Mouse (Mus musculus) left cerebral cortex, adult 6 months (tissue): Measurements from ENCODE around the gene Ube2j2. TPM values are rescaled to one million over a fixed set of nuclear protein-coding genes. Genes with fewer than 3 reads are reported as not detected.

Source experiments
- long read RNA-seq, 2 experiments: library from polyadenylated mRNA; unstranded; transcript quantifications; one replicate each; pipeline ENCODE4 v2.0.0; 2019 to 2020
- polyA plus RNA-seq: library from polyadenylated mRNA; unstranded; fragments of <200 nt; fragmentation: Nextera tagmentation; gene quantifications from 2 replicates; pipeline ENCODE4 v1.2.3, GENCODE M21; 2021

Ube2j2 gene
- polyA plus RNA-seq, result 30.5 and 85.4 TPM in 2 replicates
- long read RNA-seq, experiment 1, transcript Ube2j2-202 (7 exons, 1,309 nt), result minor isoform, 12 of 78 reads
- long read RNA-seq, experiment 1, transcript Ube2j2-201 (8 exons, 3,483 nt), result minor isoform, 8 of 78 reads
- long read RNA-seq, experiment 1, transcript Ube2j2-205 (8 exons, 1,434 nt), result major isoform, 31 of 78 reads
- long read RNA-seq, experiment 1, transcript Ube2j2-203 (8 exons, 1,391 nt), result minor isoform, 5 of 78 reads
- long read RNA-seq, experiment 1, partial matches to known transcripts, result 6 of 78 reads
- long read RNA-seq, experiment 1, other reads (novel, unspliced or antisense), result 13 of 78 reads
- long read RNA-seq, experiment 2, transcript Ube2j2-202 (7 exons, 1,309 nt), result minor isoform, 9 of 39 reads
- long read RNA-seq, experiment 2, transcript Ube2j2-205 (8 exons, 1,434 nt), result major isoform, 12 of 39 reads
- long read RNA-seq, experiment 2, partial matches to known transcripts, result 5 of 39 reads
- long read RNA-seq, experiment 2, other reads (novel, unspliced or antisense), result 6 of 39 reads

DNA sequence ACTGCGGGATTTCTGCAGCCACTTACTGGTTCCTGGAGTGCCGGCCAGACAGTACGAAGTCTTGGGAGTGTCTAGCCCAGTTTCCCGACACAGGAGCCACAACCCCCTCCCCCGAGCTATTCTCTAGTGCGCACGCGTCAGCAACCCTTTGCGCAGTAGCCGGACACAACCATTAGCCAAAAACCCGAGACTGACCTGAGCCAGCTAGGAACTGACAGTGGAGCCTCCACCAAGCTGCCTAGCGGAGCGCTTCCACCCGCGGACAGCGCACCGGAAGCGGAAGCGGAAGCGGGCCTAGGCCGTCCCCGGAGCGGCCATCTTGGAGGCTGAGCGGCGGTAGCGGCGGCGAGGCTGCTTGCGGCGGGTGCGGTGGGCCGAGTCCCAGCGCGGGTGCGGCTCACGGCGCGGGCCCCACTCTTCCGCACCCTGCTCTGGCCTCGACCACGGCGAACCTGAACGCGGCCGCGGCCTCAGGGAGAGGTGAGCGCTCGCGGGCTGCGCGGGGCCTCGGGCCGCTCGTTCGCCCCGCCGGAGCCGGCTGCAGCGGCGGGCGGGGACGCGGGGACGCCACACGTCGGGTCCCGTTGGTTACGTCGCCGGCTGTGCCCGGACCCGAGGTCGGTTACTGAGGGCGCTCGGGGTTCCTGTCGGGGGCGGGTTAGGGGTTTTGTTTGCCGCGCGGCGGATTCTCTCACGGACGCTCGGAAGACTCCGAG is at the start of gene Ube2j2:
Gene Ube2j2, plus strand, starts transcription at position 298 of the 716 bp plus-strand sequence.

DNA sequence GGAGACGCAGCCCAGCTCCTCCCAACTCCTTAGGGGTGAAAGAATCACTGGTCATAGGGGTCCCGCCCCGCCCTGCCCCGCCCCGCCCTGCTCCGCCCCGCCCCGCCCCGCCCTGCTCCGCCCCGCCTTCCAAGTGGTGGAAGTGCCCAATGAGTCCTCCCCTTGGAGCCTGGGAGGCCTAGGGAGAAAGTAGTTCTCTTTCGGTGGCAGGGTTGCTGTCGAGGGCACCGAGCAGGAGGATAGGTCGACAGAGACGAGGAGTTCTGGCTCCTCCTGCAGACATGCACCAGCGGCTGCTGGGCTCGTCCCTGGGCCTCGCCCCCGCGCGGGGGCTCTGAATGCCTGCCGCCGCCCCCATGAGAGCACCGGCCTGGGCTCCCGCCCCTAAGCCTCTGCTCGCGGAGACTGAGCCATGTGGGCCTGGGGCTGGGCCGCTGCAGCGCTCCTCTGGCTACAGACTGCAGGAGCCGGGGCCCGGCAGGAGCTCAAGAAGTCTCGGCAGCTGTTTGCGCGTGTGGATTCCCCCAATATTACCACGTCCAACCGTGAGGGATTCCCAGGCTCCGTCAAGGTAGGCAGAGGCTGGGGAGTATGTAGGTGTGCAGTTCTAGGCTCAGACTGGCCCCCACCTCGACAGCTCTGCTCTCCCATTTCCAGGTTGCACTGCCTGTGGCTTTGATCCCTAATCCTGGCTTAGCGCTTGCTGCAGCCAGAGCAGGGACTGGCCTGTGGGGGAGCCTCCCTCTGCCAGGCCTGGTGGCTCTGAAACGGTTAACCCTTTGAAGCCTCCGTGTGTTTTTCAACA is 18.7 kb downstream of the Ube2j2 start, which contains the start of gene C1qtnf12:
Gene C1qtnf12, plus strand, starts transcription at position 152 of the 805 bp plus-strand sequence.

DNA sequence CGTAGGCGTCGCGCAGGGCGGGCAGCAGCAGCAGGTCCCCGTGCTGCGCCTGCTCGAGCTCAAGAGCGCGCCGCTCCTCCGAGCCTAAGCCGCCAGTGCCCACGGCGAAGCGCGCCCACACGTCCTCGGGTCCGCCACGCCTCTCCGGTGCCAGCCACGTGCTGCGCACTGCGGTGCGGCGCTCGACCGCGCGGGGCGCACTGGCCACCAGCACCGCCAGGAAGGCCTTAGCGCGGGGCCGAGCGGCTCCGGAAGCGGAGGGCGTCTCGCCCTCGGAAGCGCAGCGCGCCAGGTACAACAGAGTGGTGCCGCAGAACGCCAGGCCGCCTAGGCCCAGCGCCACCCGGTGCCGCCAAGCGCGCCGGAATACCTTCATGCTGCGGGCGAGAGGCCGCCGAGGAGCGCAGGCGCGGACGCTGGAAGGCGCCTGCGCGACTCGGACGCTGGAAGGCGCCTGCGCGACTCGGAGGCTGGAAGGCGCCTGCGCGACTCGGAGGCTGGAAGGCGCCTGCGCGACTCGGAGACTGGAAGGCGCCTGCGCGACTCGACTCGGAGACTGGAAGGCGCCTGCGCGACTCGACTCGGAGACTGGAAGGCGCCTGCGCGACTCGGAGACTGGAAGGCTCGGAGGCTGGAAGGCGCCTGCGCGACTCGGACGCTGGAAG is 48.7 kb downstream of the Ube2j2 start, which contains the start of the genes B3galt6 and Sdf4:
Gene B3galt6, minus strand, starts transcription at position 409 of the 665 bp plus-strand sequence.
Gene Sdf4, plus strand, starts transcription at position 632 of the 665 bp plus-strand sequence.

Other genes starting within 250 kb of the Ube2j2 start
- gene Fndc10, start 249.5 kb upstream of the Ube2j2 start, polyA plus RNA-seq, result 11.4 and 23.4 TPM in 2 replicates
- 228 and 240 TPM in 2 replicates for gene Ssu72, start 239.0 kb upstream of the Ube2j2 start, polyA plus RNA-seq
- 3.6 and 7.2 TPM in 2 replicates for gene Tmem240, start 209.0 kb upstream of the Ube2j2 start, polyA plus RNA-seq
- 25.7 TPM in 2 replicates for gene Atad3a, start 182.7 kb upstream of the Ube2j2 start, polyA plus RNA-seq
- 15.1 and 16.2 TPM in 2 replicates for gene Vwa1, start 169.1 kb upstream of the Ube2j2 start, polyA plus RNA-seq
- gene Tmem88b, start 158.0 kb upstream of the Ube2j2 start, polyA plus RNA-seq, result 10.4 and 10.7 TPM in 2 replicates
- not detected in 2 replicates for gene Ankrd65, start 153.4 kb upstream of the Ube2j2 start, polyA plus RNA-seq
- gene Mrpl20, start 141.0 kb upstream of the Ube2j2 start, polyA plus RNA-seq, result 391 and 409 TPM in 2 replicates
- gene Ccnl2, start 131.3 kb upstream of the Ube2j2 start, polyA plus RNA-seq, result 19.6 and 23.2 TPM in 2 replicates
- 248 and 249 TPM in 2 replicates for gene Aurkaip1, start 112.6 kb upstream of the Ube2j2 start, polyA plus RNA-seq
- 5.9 and 6.5 TPM in 2 replicates for gene Mxra8, start 104.2 kb upstream of the Ube2j2 start, polyA plus RNA-seq
- gene Dvl1, start 96.4 kb upstream of the Ube2j2 start, polyA plus RNA-seq, result 5.4 and 6.3 TPM in 2 replicates
- 0.12 and 0.13 TPM in 2 replicates for gene Tas1r3, start 80.5 kb upstream of the Ube2j2 start, polyA plus RNA-seq
- 13.1 and 21.5 TPM in 2 replicates for gene Cptp, start 74.4 kb upstream of the Ube2j2 start, polyA plus RNA-seq
- 31.0 and 41.2 TPM in 2 replicates for gene Ints11, start 74.3 kb upstream of the Ube2j2 start, polyA plus RNA-seq
- gene Pusl1, start 52.0 kb upstream of the Ube2j2 start, polyA plus RNA-seq, result 54.5 and 56.4 TPM in 2 replicates
- 19.6 and 35.6 TPM in 2 replicates for gene Acap3, start 52.0 kb upstream of the Ube2j2 start, polyA plus RNA-seq
- 32.4 and 35.5 TPM in 2 replicates for gene C1qtnf12, start 18.5 kb downstream of the Ube2j2 start, polyA plus RNA-seq
- 21.1 and 25.1 TPM in 2 replicates for gene B3galt6, start 48.8 kb downstream of the Ube2j2 start, polyA plus RNA-seq
- 147 and 170 TPM in 2 replicates for gene Sdf4, start 49.0 kb downstream of the Ube2j2 start, polyA plus RNA-seq
- 0.29 and 0.39 TPM in 2 replicates for gene Tnfrsf4, start 70.0 kb downstream of the Ube2j2 start, polyA plus RNA-seq
- 0.38 and 0.67 TPM in 2 replicates for gene Tnfrsf18, start 82.3 kb downstream of the Ube2j2 start, polyA plus RNA-seq
- gene Ttll10, start 115.6 kb downstream of the Ube2j2 start, polyA plus RNA-seq, result not detected in 2 replicates
- gene 9430015G10Rik, start 166.2 kb downstream of the Ube2j2 start, polyA plus RNA-seq, result 5.7 and 8.9 TPM in 2 replicates
- gene Rnf223, start 186.7 kb downstream of the Ube2j2 start, polyA plus RNA-seq, result 0.06 and 0.13 TPM in 2 replicates